Mouse (Mus musculus) megakaryocyte, embryonic 14.5 days (primary cell): ENCODE data around the gene Fbxl13.

Experiments used
- FLI1 ChIP-seq: IDR thresholded peaks from 2 replicates; pipeline ENCODE4 v1.6.1; 2012; ENCODE audit warnings: low read length, inconsistent platforms, mixed read lengths
- GATA1 ChIP-seq: IDR thresholded peaks from 3 replicates; pipeline ENCODE4 v1.6.1; 2012; ENCODE audit warnings: mixed read lengths, low read length, inconsistent platforms, borderline replicate concordance

GRCm38 (mm10) chr5:21545786-21546185 lies 99.6 kb downstream of the Fbxl13 start:
- no peak for TF ChIP-seq GATA1
- no peak for TF ChIP-seq FLI1
